Mouse (Mus musculus): ENCODE measurements at regions not wholly inside any gene's neighbourhood (a gene's known extent, or its start where the extent isn't known, plus 50 kb on each side); places are given as distances from the start of the nearest gene placed in this dataset.

DNA sequence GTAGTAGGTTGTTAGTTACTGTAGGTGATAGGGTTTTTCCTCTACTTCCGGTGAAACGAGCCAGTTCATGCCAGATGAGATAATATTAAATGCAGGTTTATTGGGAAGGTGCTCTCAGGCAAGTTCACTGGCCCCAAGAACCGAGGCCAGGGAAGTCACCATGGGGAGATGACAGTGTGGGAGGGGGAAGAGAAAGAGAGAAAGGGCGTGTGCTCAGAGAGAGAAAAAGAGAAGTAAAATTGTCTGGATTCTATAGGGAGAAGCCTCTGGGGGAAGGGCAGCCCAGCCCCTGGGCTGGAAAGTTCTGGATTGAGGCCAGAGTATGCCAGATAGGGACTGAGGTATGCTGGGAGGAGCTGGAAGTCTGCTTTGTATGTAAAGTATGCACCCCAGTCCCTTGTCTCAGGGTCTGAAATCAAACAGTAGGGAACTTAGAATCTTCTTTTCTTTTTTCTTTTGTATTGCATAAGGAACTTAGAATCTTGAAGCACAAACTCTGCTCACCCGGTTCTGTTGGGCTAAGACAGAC is 292.9 kb upstream of the Arglu1 start:
- DNase-seq (peak; percentile 47), ATAC-seq (ENCODE audit: insufficient read depth) (0 out of 2 replicates have a peak, but pooled peaks have one; percentile 48)
- H3K9ac ChIP-seq = no peak overlapping the region
- H3K4me1 ChIP-seq (ENCODE audit: insufficient read depth) = no peaks in the 10 kb centered on the region
- no peaks in the 10 kb centered on the region for H3K27me3 ChIP-seq (ENCODE audit: insufficient read depth, low read length)
- H3K9me3 ChIP-seq (ENCODE audit: low read depth, low read length) = no peaks in the 10 kb centered on the region
- H3K4me3 ChIP-seq (ENCODE audit: low read depth, low read length) = no peak overlapping the region
- TF ChIP-seq CTCF (IDR thresholded peaks at IDR 0.05; ENCODE audit: low read depth) = no peak
- H3K27ac ChIP-seq (ENCODE audit: low read depth) = no peak overlapping the region
- WGBS = 40% methylated on average over 5 of the region's 5 CpGs
- H3K36me3 ChIP-seq (ENCODE audit: insufficient read depth) = no peaks in the 10 kb centered on the region
- no peak overlapping the region for H3K4me2 ChIP-seq

DNA sequence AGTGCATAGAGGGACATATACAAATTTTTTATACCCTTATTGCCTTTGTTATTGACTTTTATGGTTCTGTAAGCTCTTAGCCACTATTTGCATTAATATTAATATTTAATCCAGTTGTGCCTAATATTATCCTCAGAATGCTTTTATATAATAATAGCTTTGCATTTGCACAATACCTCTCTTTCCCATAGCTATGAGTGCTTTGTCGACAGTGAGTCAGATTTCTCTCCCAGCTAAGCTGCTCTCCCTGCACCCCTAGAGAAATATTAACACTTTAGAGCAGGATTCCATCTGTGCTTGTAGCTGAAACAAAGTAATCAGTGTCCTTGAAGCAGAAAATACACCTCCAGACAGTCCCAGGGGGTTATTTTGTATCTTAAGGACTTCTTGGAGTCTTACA is 288.6 kb upstream of the Arglu1 start:
- Histone ChIP-seq H3K27ac (ENCODE audit: low read depth) (no peak overlapping the region; the same call in 1 of the 2 replicates), H3K4me3 (ENCODE audit: low read depth, low read length) (no peak overlapping the region), H3K9ac (no peak overlapping the region), H3K4me1 (ENCODE audit: insufficient read depth) (no peaks in the 10 kb centered on the region), H3K36me3 (ENCODE audit: insufficient read depth) (no peaks in the 10 kb centered on the region), H3K27me3 (ENCODE audit: insufficient read depth, low read length) (no peaks in the 10 kb centered on the region), H3K4me2 (no peak overlapping the region), H3K9me3 (ENCODE audit: low read depth, low read length) (no peaks in the 10 kb centered on the region)
- 33% methylated on average over 1 of the region's 1 CpGs for WGBS
- ATAC-seq (ENCODE audit: insufficient read depth) = no peak
- DNase-seq = no peak
- no peak for TF ChIP-seq CTCF (IDR thresholded peaks at IDR 0.05; ENCODE audit: low read depth)

DNA sequence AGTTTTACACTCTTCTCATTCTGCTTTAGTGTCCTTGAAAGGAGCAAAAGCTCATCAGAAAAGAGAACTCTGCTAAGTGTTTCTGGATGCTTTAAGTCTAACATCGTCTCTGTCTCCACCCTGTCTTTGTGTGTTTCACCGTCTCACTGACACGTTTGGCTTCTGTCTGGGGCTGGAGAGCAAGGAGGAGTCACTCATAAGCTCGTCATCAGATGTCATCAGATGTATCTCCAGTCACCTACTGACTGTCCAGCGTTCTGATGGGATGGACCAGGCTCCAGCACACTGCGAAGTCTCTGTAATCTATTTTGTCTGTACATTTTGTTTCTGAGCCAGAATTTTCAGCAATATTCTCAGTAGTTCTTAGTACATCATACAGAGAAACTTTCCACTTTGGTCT is 283.4 kb upstream of the Arglu1 start:
- Histone ChIP-seq H3K27me3 (ENCODE audit: insufficient read depth, low read length) (no peaks in the 10 kb centered on the region), H3K4me2 (0 out of 2 replicates have a peak overlapping the region, but pooled peaks have one; percentile 29), H3K9ac (no peak overlapping the region), H3K36me3 (ENCODE audit: insufficient read depth) (no peaks in the 10 kb centered on the region), H3K4me1 (ENCODE audit: insufficient read depth) (peaks cover 13% of the 10 kb centered on the region; the same call in 1 of the 2 replicates), H3K4me3 (ENCODE audit: low read depth, low read length) (no peak overlapping the region), H3K9me3 (ENCODE audit: low read depth, low read length) (no peaks in the 10 kb centered on the region), H3K27ac (ENCODE audit: low read depth) (no peak overlapping the region)
- WGBS = 30% methylated on average over 6 of the region's 6 CpGs
- DNase-seq (peak; percentile 49), ATAC-seq (ENCODE audit: insufficient read depth) (no peak)
- no peak for TF ChIP-seq CTCF (IDR thresholded peaks at IDR 0.05; ENCODE audit: low read depth)

DNA sequence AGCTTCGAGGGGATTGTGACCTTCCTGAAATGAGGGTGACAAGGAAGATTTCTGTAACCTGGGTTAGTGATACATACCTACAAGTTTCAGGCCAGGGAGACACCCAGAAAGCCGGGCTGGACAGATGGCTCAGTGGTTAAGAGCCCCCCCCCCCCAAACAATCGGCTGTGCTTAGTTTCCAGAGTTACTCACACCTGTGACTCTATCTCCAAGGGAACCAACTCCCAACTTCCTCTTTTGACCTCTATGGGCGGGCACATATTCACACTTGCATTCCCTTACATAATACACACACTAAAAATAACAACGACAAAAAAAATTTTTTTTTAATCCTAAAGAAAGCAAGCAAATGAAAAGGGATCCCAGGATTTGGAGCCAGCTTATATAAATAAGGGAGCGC is 283.0 kb upstream of the Arglu1 start:
- no peak for TF ChIP-seq CTCF (IDR thresholded peaks at IDR 0.05; ENCODE audit: low read depth)

DNA sequence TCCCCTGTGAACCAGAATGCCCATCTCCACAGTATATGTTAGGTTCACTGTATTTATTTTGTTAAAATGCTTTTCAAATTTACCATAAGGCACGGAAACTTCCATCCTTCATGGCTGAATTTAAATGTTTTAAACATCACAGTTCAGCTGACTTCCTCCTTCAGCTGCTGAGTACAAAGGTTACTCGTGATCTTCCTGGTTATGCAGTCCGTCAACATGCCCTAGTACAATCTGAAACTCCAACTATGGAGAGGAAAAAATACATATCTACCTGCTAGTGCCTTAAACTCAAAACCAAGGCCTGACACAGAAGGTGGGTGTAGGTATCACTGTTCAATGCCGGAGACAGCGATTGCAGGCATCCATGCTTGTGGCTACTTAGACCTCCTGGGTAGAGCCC is 280.5 kb upstream of the Arglu1 start:
- DNase-seq = no peak
- no peak for ATAC-seq (ENCODE audit: insufficient read depth)
- no peak overlapping the region for H3K4me2 ChIP-seq
- no peaks in the 10 kb centered on the region for H3K9me3 ChIP-seq (ENCODE audit: low read depth, low read length)
- 68% methylated on average over 5 of the region's 5 CpGs for WGBS
- no peaks in the 10 kb centered on the region for H3K27me3 ChIP-seq (ENCODE audit: insufficient read depth, low read length)
- H3K4me3 ChIP-seq (ENCODE audit: low read depth, low read length) = no peak overlapping the region
- no peaks in the 10 kb centered on the region for H3K36me3 ChIP-seq (ENCODE audit: insufficient read depth)
- no peak overlapping the region for H3K9ac ChIP-seq
- TF ChIP-seq CTCF (IDR thresholded peaks at IDR 0.05; ENCODE audit: low read depth) = no peak
- no peak overlapping the region for H3K27ac ChIP-seq (ENCODE audit: low read depth)
- H3K4me1 ChIP-seq (ENCODE audit: insufficient read depth) = peaks cover 18% of the 10 kb centered on the region; the same call in 1 of the 2 replicates

More for the DNA sequence above, 283.0 kb upstream of the Arglu1 start:
- peaks cover 13% of the 10 kb centered on the region; the same call in 1 of the 2 replicates for H3K4me1 ChIP-seq (ENCODE audit: insufficient read depth)
- no peak overlapping the region for H3K27ac ChIP-seq (ENCODE audit: low read depth)
- H3K9ac ChIP-seq = no peak overlapping the region
- ATAC-seq (ENCODE audit: insufficient read depth) (no peak), DNase-seq (no peak)
- H3K27me3 ChIP-seq (ENCODE audit: insufficient read depth, low read length) = no peaks in the 10 kb centered on the region
- 46% methylated on average over 6 of the region's 6 CpGs for WGBS
- no peak overlapping the region for H3K4me3 ChIP-seq (ENCODE audit: low read depth, low read length)
- 0 out of 2 replicates have a peak overlapping the region, but pooled peaks have one; percentile 29 for H3K4me2 ChIP-seq
- no peaks in the 10 kb centered on the region for H3K9me3 ChIP-seq (ENCODE audit: low read depth, low read length)
- H3K36me3 ChIP-seq (ENCODE audit: insufficient read depth) = no peaks in the 10 kb centered on the region

DNA sequence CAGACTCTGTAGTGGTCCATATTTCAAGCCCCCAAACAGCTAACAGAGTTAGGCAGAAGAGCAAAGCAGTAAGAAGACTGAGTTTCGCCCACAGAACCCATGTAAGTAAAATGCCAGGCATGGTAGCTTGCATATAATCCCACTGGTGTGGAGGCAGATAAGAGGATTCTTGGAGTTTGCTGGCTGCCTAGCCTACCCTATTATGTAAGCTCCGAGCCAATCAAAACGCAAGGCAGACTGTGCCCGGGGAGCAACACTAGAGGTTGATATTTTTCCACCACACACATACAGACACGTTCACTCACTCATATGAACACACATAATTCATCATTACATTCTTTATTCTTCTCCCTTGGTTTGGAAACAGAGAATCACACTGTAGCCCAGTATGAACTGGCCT is 280.0 kb upstream of the Arglu1 start:
- Histone ChIP-seq H3K4me3 (ENCODE audit: low read depth, low read length) (no peak overlapping the region), H3K27ac (ENCODE audit: low read depth) (no peak overlapping the region), H3K4me2 (no peak overlapping the region), H3K36me3 (ENCODE audit: insufficient read depth) (no peaks in the 10 kb centered on the region), H3K9me3 (ENCODE audit: low read depth, low read length) (no peaks in the 10 kb centered on the region), H3K9ac (no peak overlapping the region), H3K4me1 (ENCODE audit: insufficient read depth) (peaks cover 18% of the 10 kb centered on the region; the same call in 1 of the 2 replicates), H3K27me3 (ENCODE audit: insufficient read depth, low read length) (no peaks in the 10 kb centered on the region)
- DNase-seq (peak; percentile 22), ATAC-seq (ENCODE audit: insufficient read depth) (no peak)
- no peak for TF ChIP-seq CTCF (IDR thresholded peaks at IDR 0.05; ENCODE audit: low read depth)
- WGBS = 49% methylated on average over 5 of the region's 5 CpGs

DNA sequence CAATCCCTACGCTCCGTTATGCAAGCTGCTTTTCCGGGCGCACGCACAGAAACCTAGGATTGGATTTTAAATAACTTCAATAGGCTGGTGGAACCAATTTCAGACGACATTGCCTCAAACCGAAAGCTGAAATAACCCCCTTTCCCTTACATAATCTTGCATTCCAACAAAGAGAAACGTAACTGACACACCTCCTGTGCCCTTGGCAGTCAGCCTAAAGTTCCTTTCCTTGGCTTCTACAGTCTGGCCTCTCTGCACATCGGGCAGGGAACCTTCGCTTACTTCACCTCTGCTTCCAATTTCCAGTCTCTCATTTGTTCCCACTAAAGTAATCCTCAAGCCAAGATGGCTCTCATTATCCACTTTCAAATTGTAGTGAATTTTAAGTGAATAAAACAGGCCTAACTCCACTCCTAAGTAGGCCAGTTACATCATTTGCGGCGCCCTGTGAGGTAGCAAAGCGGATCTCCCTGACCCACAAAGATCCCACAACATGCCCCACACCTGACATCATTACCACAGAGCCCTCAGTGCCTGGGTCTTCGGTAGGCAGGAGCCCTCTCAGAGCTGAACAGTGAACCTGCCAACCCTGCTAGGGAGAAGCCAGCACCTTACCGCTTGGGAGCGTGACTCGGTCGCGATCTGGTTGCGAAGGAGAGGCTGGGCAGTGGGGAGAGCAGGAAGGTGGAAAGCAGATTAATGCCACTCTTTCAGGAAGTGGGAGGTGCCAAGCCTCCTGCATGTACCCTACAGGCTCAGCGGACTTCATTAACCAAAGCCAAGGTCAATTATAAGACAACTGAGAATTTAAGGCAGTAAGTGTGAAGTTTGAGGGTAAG is 279.0 kb upstream of the Arglu1 start:
- no peaks in the 10 kb centered on the region for H3K36me3 ChIP-seq (ENCODE audit: insufficient read depth)
- DNase-seq (peak; percentile 49), ATAC-seq (ENCODE audit: insufficient read depth) (no peak)
- no peaks in the 10 kb centered on the region for H3K27me3 ChIP-seq (ENCODE audit: insufficient read depth, low read length)
- H3K4me3 ChIP-seq (ENCODE audit: low read depth, low read length) = no peak overlapping the region
- no peaks in the 10 kb centered on the region for H3K9me3 ChIP-seq (ENCODE audit: low read depth, low read length)
- H3K9ac ChIP-seq = no peak overlapping the region
- peaks cover 18% of the 10 kb centered on the region; the same call in 1 of the 2 replicates for H3K4me1 ChIP-seq (ENCODE audit: insufficient read depth)
- no peak overlapping the region for H3K4me2 ChIP-seq
- WGBS = 82% methylated on average over 21 of the region's 21 CpGs
- H3K27ac ChIP-seq (ENCODE audit: low read depth) = no peak overlapping the region
- TF ChIP-seq CTCF (IDR thresholded peaks at IDR 0.05; ENCODE audit: low read depth) = no peak
